Mouse (Mus musculus) thymus, adult 2 months (tissue): ENCODE measurements around the gene Rflnb.

Experiments used
- CTCF ChIP-seq: fragments of 200-500 bp; IDR thresholded peaks from 2 replicates; pipeline ENCODE4 v1.5.1; 2012; ENCODE audit warnings: mild to moderate bottlenecking, control low read depth, low read length, moderate library complexity, borderline replicate concordance; ENCODE audit not compliant: control insufficient read depth, poor library complexity, insufficient read depth; ENCODE audit errors: extremely low read depth
- POLR2A ChIP-seq: fragments of 200-500 bp; IDR thresholded peaks from 2 replicates; pipeline ENCODE4 v1.6.1; 2012; ENCODE audit warnings: mild to moderate bottlenecking, low read length, control low read depth, moderate library complexity; ENCODE audit not compliant: control insufficient read depth, poor library complexity, insufficient read depth; ENCODE audit errors: extremely low read depth

DNA sequence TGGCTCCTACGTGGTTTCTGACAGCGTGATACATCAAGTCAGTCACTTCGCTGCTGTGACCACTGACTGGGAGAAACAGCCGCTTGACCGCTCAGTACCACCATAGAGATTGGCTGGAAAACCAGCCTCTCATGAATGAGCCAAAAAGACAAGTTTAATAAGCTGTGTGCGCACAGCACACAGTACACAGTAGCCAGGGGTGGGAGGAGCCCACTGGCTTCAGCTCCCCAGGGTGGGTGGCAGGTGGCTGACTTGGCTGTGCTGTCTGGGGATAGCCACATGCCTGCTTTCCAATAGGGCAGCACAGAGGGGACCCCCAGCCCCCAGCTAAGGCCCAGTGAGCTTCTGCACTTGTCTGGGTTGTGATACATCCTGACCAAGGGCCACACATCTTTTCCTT, 16.9 kb upstream of the Rflnb start:
- TF ChIP-seq CTCF: no peak
- no peak for TF ChIP-seq POLR2A
